Mouse (Mus musculus): ENCODE results near the gene Vti1b.

DNA sequence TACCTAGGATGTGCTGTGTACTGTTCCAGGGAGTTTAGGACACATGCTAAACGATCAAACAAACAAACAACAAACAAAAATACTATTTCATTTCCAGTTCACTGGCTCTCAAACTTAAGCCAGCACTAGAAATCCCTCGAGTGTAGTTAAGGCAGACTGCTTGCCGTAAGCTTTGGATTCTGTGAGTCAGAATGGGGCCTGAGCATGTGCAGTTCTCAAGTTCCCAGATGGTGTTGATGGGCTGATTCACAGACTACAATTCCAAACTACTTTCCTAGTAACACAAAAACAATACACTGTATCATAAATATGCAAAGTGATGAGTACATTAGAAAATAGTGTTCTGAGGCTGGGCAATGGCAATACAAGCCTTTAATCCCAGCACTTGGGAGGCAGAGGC, 2.0 kb downstream of the Vti1b start:
- TF ChIP-seq CTCF (IDR thresholded peaks at IDR 0.05; ENCODE audit: low read depth, low read length) (no peak), TAL1 (conservative IDR thresholded peaks at IDR 0.05; ENCODE audit: low read depth, low read length) (no peak), GATA1 (IDR thresholded peaks at IDR 0.05; ENCODE audit: borderline replicate concordance, low read length) (no peak), GATA2 (IDR thresholded peaks at IDR 0.05; ENCODE audit: borderline replicate concordance, low read depth, low read length) (no peak), POLR2AphosphoS5 (IDR thresholded peaks at IDR 0.05; ENCODE audit: insufficient replicate concordance, low read depth, low read length) (no peak)
